Mouse (Mus musculus): ENCODE results near the gene Gdpd2.
A peak's percentile ranks its signal among the peaks of the same experiment; 100 is the strongest.

Gene Gdpd2

GRCm38 (mm10) chrX:100729665-100730188 is at the start of gene Gdpd2:
TSS of gene Gdpd2 (plus strand) at chrX:100729873.
- peak; percentile 46 for DNase-seq

- DNase-seq = no peak
Measured at GRCm38 (mm10) chrX:100686527-100686926, 43.1 kb upstream of the Gdpd2 start.

GRCm38 (mm10) chrX:100687360-100688032 is 42.2 kb upstream of the Gdpd2 start:
- DNase-seq = no peak

- no peak for DNase-seq
Measured at GRCm38 (mm10) chrX:100688033-100688370, 41.7 kb upstream of the Gdpd2 start.

GRCm38 (mm10) chrX:100696776-100697175 is 32.9 kb upstream of the Gdpd2 start:
- DNase-seq = no peak

GRCm38 (mm10) chrX:100708032-100708431 is 21.6 kb upstream of the Gdpd2 start:
- DNase-seq = no peak

GRCm38 (mm10) chrX:100716173-100716572 is 13.5 kb upstream of the Gdpd2 start:
- no peak for DNase-seq

- DNase-seq = no peak
Measured at GRCm38 (mm10) chrX:100728947-100729346, 726 bp upstream of the Gdpd2 start.

GRCm38 (mm10) chrX:100730266-100730665 is 593 bp downstream of the Gdpd2 start:
- no peak for DNase-seq

GRCm38 (mm10) chrX:100734359-100734758 is 4.7 kb downstream of the Gdpd2 start:
- DNase-seq = no peak

- peak; percentile 59 for DNase-seq
Measured at GRCm38 (mm10) chrX:100738918-100739317, 9.2 kb downstream of the Gdpd2 start.

GRCm38 (mm10) chrX:100739443-100739842 is 9.8 kb downstream of the Gdpd2 start:
- peak; percentile 13 for DNase-seq

GRCm38 (mm10) chrX:100740785-100741184 is 11.1 kb downstream of the Gdpd2 start:
- no peak for DNase-seq

GRCm38 (mm10) chrX:100741940-100742339 is 12.3 kb downstream of the Gdpd2 start:
- DNase-seq = peak; percentile 48

GRCm38 (mm10) chrX:100765855-100766254 is 36.2 kb downstream of the Gdpd2 start:
- DNase-seq = no peak

GRCm38 (mm10) chrX:100767181-100767884 is 37.7 kb downstream of the Gdpd2 start, which contains the start of gene Dlg3:
TSS of gene Dlg3 (plus strand) at chrX:100767722.
- peak; percentile 65 for DNase-seq

- no peak for DNase-seq
Measured at GRCm38 (mm10) chrX:100767885-100768626, 38.4 kb downstream of the Gdpd2 start.

GRCm38 (mm10) chrX:100769281-100769680 is 39.6 kb downstream of the Gdpd2 start:
- DNase-seq = no peak

- peak; percentile 35 for DNase-seq
Measured at GRCm38 (mm10) chrX:100774341-100774811, 44.7 kb downstream of the Gdpd2 start.

GRCm38 (mm10) chrX:100775405-100775804 is 45.7 kb downstream of the Gdpd2 start:
- DNase-seq = no peak

- peak; percentile 56 for DNase-seq
Measured at GRCm38 (mm10) chrX:100776494-100776893, 46.8 kb downstream of the Gdpd2 start.

GRCm38 (mm10) chrX:100776985-100777654 is 47.4 kb downstream of the Gdpd2 start:
- DNase-seq = peak; percentile 67
